Mouse (Mus musculus) CH12.LX (cell line): Measurements from ENCODE around the gene Pfdn6. TPM values are rescaled to one million over a fixed set of nuclear protein-coding genes. Genes with fewer than 3 reads are reported as not detected.
"Not testable (repeated sequence)": the region's sequence is repeated elsewhere in the genome, so short reads cannot be mapped to it uniquely, and the experiment has no call there.

ENCODE experiments used
- DNase-seq: peaks from one replicate; pipeline ENCODE4 v3.0.0-alpha.2; 2013; ENCODE audit errors: extremely low read depth
- H3K27ac ChIP-seq: 2 replicates; pipeline ENCODE4 v1.5.1; 2012; ENCODE audit warnings: low read depth, mild to moderate bottlenecking, control low read depth, moderate library complexity; ENCODE audit not compliant: insufficient read depth
- H3K27me3 ChIP-seq: replicated peaks from 2 replicates; pipeline ENCODE3; 2012; ENCODE audit warnings: inconsistent platforms
- H3K36me3 ChIP-seq, 2 experiments: replicated peaks in 1 of 2; 2 replicates each; pipeline versions ENCODE3 to v1.6.1; 2012; ENCODE audit warnings: inconsistent platforms in 1 of 2, low read length in 1 of 2, mild to moderate bottlenecking in 1 of 2, mixed read lengths in 1 of 2, moderate library complexity in 1 of 2; ENCODE audit not compliant: control insufficient read depth in 1 of 2, insufficient read depth in 1 of 2
- H3K4me1 ChIP-seq, 2 experiments: 2 replicates each; pipeline ENCODE4 v1.6.1; 2012; ENCODE audit warnings: inconsistent platforms in 1 of 2, moderate library complexity in 1 of 2; ENCODE audit not compliant: insufficient read depth in 2 of 2, control insufficient read depth in 1 of 2
- H3K4me2 ChIP-seq: 2 replicates; pipeline ENCODE4 v1.6.1; 2012; ENCODE audit warnings: low read depth, mild to moderate bottlenecking, control low read depth; ENCODE audit not compliant: poor library complexity, insufficient read depth, severe bottlenecking
- H3K4me3 ChIP-seq, 3 experiments: fragments of 150-350 bp in 1 of 3; sonication (generic) in 1 of 3; replicated peaks in 1 of 3; 2 replicates each; pipeline versions ENCODE3 to v1.5.1; 2011 to 2012; ENCODE audit warnings: low read depth in 2 of 3, low read length in 2 of 3, mild to moderate bottlenecking in 2 of 3, moderate library complexity in 2 of 3, control low read depth in 1 of 3, improper control_type of control experiment in 1 of 3, inconsistent platforms in 1 of 3, mixed read lengths in 1 of 3; ENCODE audit not compliant: poor library complexity in 1 of 3
- H3K79me2 ChIP-seq: replicated peaks from 2 replicates; pipeline ENCODE4 v1.6.1; 2012; ENCODE audit warnings: mild to moderate bottlenecking, moderate library complexity; ENCODE audit not compliant: control insufficient read depth, poor library complexity, insufficient read depth, severe bottlenecking; ENCODE audit errors: extremely low read depth
- H3K9ac ChIP-seq: 2 replicates; pipeline ENCODE4 v1.6.1; 2012; ENCODE audit warnings: low read depth, mild to moderate bottlenecking, control low read depth, moderate library complexity; ENCODE audit not compliant: insufficient read depth
- H3K9me3 ChIP-seq: replicated peaks from 2 replicates; pipeline ENCODE3; 2012; ENCODE audit warnings: low read length, inconsistent platforms, mixed read lengths
- CHD1 ChIP-seq: IDR thresholded peaks from 2 replicates; pipeline ENCODE4 v1.6.1; 2012; ENCODE audit warnings: low read depth, low read length, improper control_type of control experiment, inconsistent platforms
- CHD2 ChIP-seq: IDR thresholded peaks from 2 replicates; pipeline ENCODE4 v1.6.1; 2011; ENCODE audit warnings: low read length, improper control_type of control experiment
- CTCF ChIP-seq, 2 experiments: IDR thresholded peaks in 1 of 2; conservative IDR thresholded peaks in 1 of 2; 2 replicates each; pipeline ENCODE4 v1.5.1; 2011 to 2012; ENCODE audit warnings: low read depth in 2 of 2, low read length in 2 of 2, improper control_type of control experiment in 1 of 2, inconsistent platforms in 1 of 2, mild to moderate bottlenecking in 1 of 2, moderate library complexity in 1 of 2
- ELF1 ChIP-seq: IDR thresholded peaks from 2 replicates; pipeline ENCODE4 v1.6.1; 2014; ENCODE audit warnings: low read depth, mild to moderate bottlenecking, inconsistent platforms, low read length, improper control_type of control experiment
- EP300 ChIP-seq: IDR thresholded peaks from 2 replicates; pipeline ENCODE4 v1.6.1; 2011; ENCODE audit warnings: low read length, improper control_type of control experiment
- GABPA ChIP-seq: IDR thresholded peaks from 2 replicates; pipeline ENCODE4 v1.6.1; 2012; ENCODE audit warnings: low read depth, low read length, improper control_type of control experiment, inconsistent platforms; ENCODE audit not compliant: insufficient replicate concordance
- HCFC1 ChIP-seq: IDR thresholded peaks from 2 replicates; pipeline ENCODE4 v1.6.1; 2012; ENCODE audit warnings: low read depth, mild to moderate bottlenecking, inconsistent platforms, low read length, improper control_type of control experiment
- JUN ChIP-seq: IDR thresholded peaks from 2 replicates; pipeline ENCODE4 v1.6.1; 2011; ENCODE audit warnings: low read depth, mild to moderate bottlenecking, low read length, improper control_type of control experiment, moderate library complexity; ENCODE audit not compliant: insufficient read depth
- JUND ChIP-seq: conservative IDR thresholded peaks from 2 replicates; pipeline ENCODE4 v1.6.1; 2011; ENCODE audit warnings: low read depth, low read length, improper control_type of control experiment
- KAT2A ChIP-seq: IDR thresholded peaks from 2 replicates; pipeline ENCODE4 v1.6.1; 2012; ENCODE audit warnings: low read length, improper control_type of control experiment, inconsistent platforms; ENCODE audit not compliant: insufficient replicate concordance
- MAFK ChIP-seq: IDR thresholded peaks from 2 replicates; pipeline ENCODE4 v1.6.1; 2011; ENCODE audit warnings: low read length, improper control_type of control experiment; ENCODE audit not compliant: insufficient replicate concordance
- MAX ChIP-seq: IDR thresholded peaks from 2 replicates; pipeline ENCODE4 v1.6.1; 2011; ENCODE audit warnings: low read length, improper control_type of control experiment
- MAZ ChIP-seq: IDR thresholded peaks from 2 replicates; pipeline ENCODE4 v1.6.1; 2012; ENCODE audit warnings: low read depth, mild to moderate bottlenecking, inconsistent platforms, low read length, improper control_type of control experiment, moderate library complexity
- MEF2A ChIP-seq: IDR thresholded peaks from 2 replicates; pipeline ENCODE4 v1.6.1; 2014; ENCODE audit warnings: low read depth, mild to moderate bottlenecking, inconsistent platforms, low read length, improper control_type of control experiment, borderline replicate concordance
- MYC ChIP-seq: IDR thresholded peaks from 2 replicates; pipeline ENCODE4 v1.6.1; 2011; ENCODE audit warnings: low read depth, mild to moderate bottlenecking, improper control_type of control experiment, low read length
- NRF1 ChIP-seq: IDR thresholded peaks from 2 replicates; pipeline ENCODE4 v1.6.1; 2014; ENCODE audit warnings: low read depth, mild to moderate bottlenecking, inconsistent platforms, low read length, improper control_type of control experiment, moderate library complexity
- POLR2AphosphoS2 ChIP-seq: IDR thresholded peaks from 2 replicates; pipeline ENCODE4 v1.6.1; 2011; ENCODE audit warnings: low read depth, low read length, improper control_type of control experiment
- RAD21 ChIP-seq: IDR thresholded peaks from 2 replicates; pipeline ENCODE4 v1.6.1; 2011; ENCODE audit warnings: low read depth, mild to moderate bottlenecking, low read length, improper control_type of control experiment, moderate library complexity
- SMC3 ChIP-seq: IDR thresholded peaks from 2 replicates; pipeline ENCODE4 v1.6.1; 2011; ENCODE audit warnings: low read depth, low read length, improper control_type of control experiment
- TBP ChIP-seq: conservative IDR thresholded peaks from 2 replicates; pipeline ENCODE4 v1.6.1; 2011; ENCODE audit warnings: low read depth, low read length, improper control_type of control experiment
- UBTF ChIP-seq: IDR thresholded peaks from 2 replicates; pipeline ENCODE4 v1.6.1; 2012; ENCODE audit warnings: low read depth, mild to moderate bottlenecking, inconsistent platforms, low read length, improper control_type of control experiment, moderate library complexity
- USF1 ChIP-seq: IDR thresholded peaks from 2 replicates; pipeline ENCODE4 v1.6.1; 2014; ENCODE audit warnings: low read depth, mild to moderate bottlenecking, inconsistent platforms, low read length, improper control_type of control experiment
- USF2 ChIP-seq: conservative IDR thresholded peaks from 2 replicates; pipeline ENCODE4 v1.6.1; 2011; ENCODE audit warnings: low read depth, low read length, improper control_type of control experiment
- ZKSCAN1 ChIP-seq: IDR thresholded peaks from 2 replicates; pipeline ENCODE4 v1.6.1; 2012; ENCODE audit warnings: low read depth, inconsistent platforms, low read length, improper control_type of control experiment, borderline replicate concordance
- ZNF384 ChIP-seq: IDR thresholded peaks from 2 replicates; pipeline ENCODE4 v1.6.1; 2012; ENCODE audit warnings: low read depth, low read length, improper control_type of control experiment, inconsistent platforms
- dilution Hi-C: fragments of 300-500 bp; cut with MboI; formaldehyde crosslinking; loops from 2 replicates; pipeline ENCODE4 v1.14.3; 2020; ENCODE audit warnings: low sequenced_read_pairs; ENCODE audit not compliant: extremely low pct_unique_long_range_greater_than_20kb, extremely low pct_ligation_motif_present
- in situ Hi-C: fragments of 300-500 bp; cut with MboI; formaldehyde crosslinking; loops from 3 replicates; pipeline ENCODE4 v1.14.3; 2019; ENCODE audit warnings: low sequenced_read_pairs, low pct_ligation_motif_present, low pct_unique_long_range_greater_than_20kb, mixed read lengths
- polyA plus RNA-seq: library from polyadenylated mRNA; unstranded; fragments of >175 nt; gene quantifications from 2 replicates; pipeline ENCODE4 v1.2.1, GENCODE M21; 2012; ENCODE audit warnings: low read depth; ENCODE audit not compliant: insufficient read length
- total RNA-seq, 2 experiments: library from RNA; depleted of rRNA; stranded (reverse); fragments of 300-350 nt in 1 of 2; fragments of >200 nt in 1 of 2; gene quantifications; 2 replicates each; pipeline ENCODE4 v1.2.3; 2012 to 2014

Pfdn6 gene
- total and polyA plus RNA-seq, 3 experiments: 92.3 to 140 (median 109) TPM

- Histone ChIP-seq H3K4me1 (peaks cover 0 to 11% of the 10 kb centered on the region in 2 experiments; a peak in 1 of 4 replicates), H3K79me2 (peaks cover 27% of the 10 kb centered on the region)
- H3K9me3 ChIP-seq, H3K4me3 ChIP-seq, H3K27ac ChIP-seq, H3K36me3 ChIP-seq, DNase-seq, H3K4me2 ChIP-seq, H3K27me3 ChIP-seq, in situ Hi-C loops, dilution Hi-C loops, H3K9ac ChIP-seq: not testable (repeated sequence)
- TF ChIP-seq TBP: peak; percentile 51; the same call in 1 of the 2 replicates
- TF ChIP-seq CTCF (conservative IDR thresholded peaks at IDR 0.05 in 1 of 2, IDR thresholded peaks at IDR 0.05 in 1 of 2; ENCODE audit: low read depth in 2 of 2, low read length in 2 of 2): peak in 1 of 2 experiments; percentile 14; a peak in 1 of 4 replicates
Observed at GRCm38 (mm10) chr17:33891892-33892291, 48.3 kb downstream of the Pfdn6 start.

DNA sequence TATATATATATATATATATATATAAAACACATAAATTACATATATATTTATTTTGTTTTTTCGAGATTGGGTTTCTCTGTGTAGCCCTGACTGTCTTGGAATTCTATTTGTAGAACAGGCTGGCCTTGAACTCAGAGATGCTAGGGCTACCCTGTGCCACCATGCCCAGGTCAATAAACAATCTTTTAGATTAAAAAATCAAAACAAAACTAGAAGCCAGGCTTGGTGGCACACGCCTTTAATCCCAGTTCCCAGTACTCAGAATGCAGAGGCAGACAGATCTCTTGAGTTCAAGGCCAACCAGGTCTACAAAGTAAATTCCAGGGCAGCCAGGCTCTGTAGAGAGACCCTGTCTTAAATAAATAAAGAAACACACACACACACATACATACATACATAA, 48.8 kb downstream of the Pfdn6 start:
- TF ChIP-seq UBTF: no peak
- TF ChIP-seq TBP: no peak
- no peak for TF ChIP-seq EP300
- TF ChIP-seq CHD2: no peak
- no peak for TF ChIP-seq SMC3
- no peak for TF ChIP-seq RAD21
- TF ChIP-seq USF1: no peak
- no peak for TF ChIP-seq JUND
- TF ChIP-seq MYC: no peak
- H3K4me3 ChIP-seq: no peak overlapping the region
- H3K9me3 ChIP-seq: no peaks in the 10 kb centered on the region
- H3K9ac ChIP-seq: no peak overlapping the region
- peaks cover 3% of the 10 kb centered on the region for H3K27me3 ChIP-seq
- H3K79me2 ChIP-seq: peaks cover 27% of the 10 kb centered on the region
- DNase-seq: no peak
- in situ Hi-C loops (no loop called here), dilution Hi-C loops (no loop called here)
- H3K36me3 ChIP-seq: peaks cover 3 to 5% of the 10 kb centered on the region in 2 experiments
- no peak overlapping the region for H3K4me2 ChIP-seq
- H3K4me1 ChIP-seq: peaks cover 0 to 11% of the 10 kb centered on the region in 2 experiments; a peak in 1 of 4 replicates
- H3K27ac ChIP-seq: no peak overlapping the region

- Histone ChIP-seq H3K9ac (peak within 1 kb of the TSS; percentile 73), H3K4me2 (peak within 1 kb of the TSS; percentile 81), H3K9me3 (no peaks in the 10 kb centered on the region), H3K79me2 (peaks cover 27% of the 10 kb centered on the region), H3K4me3 (peak within 1 kb of the TSS; percentile 73 to 95 (median 73)), H3K27me3 (peaks cover 3% of the 10 kb centered on the region), H3K36me3 (peaks cover 7 to 12% of the 10 kb centered on the region in 2 experiments), H3K27ac (peak within 1 kb of the TSS; percentile 56; the same call in 1 of the 2 replicates), H3K4me1 (peaks cover 0 to 11% of the 10 kb centered on the region in 2 experiments; a peak in 1 of 4 replicates)
- peak; percentile 99 for DNase-seq
- in situ Hi-C loops (no loop called here), dilution Hi-C loops (no loop called here)
- TF ChIP-seq MAZ (no peak), JUND (no peak), NRF1 (peak; percentile 90), MAFK (0 out of 2 replicates have a peak, but pooled peaks have one; percentile 30), MYC (peak; percentile 95), HCFC1 (peak; percentile 88), USF1 (no peak), GABPA (peak; percentile 45; the same call in 1 of the 2 replicates), KAT2A (peak; percentile 82; the same call in 1 of the 2 replicates), MEF2A (peak; percentile 80; the same call in 1 of the 2 replicates), ZNF384 (no peak; the same call in 1 of the 2 replicates), CHD2 (peak; percentile 55), UBTF (no peak), CHD1 (no peak), ELF1 (peak; percentile 96), ZKSCAN1 (no peak), POLR2AphosphoS2 (no peak; the same call in 1 of the 2 replicates), JUN (no peak), USF2 (no peak), MAX (peak; percentile 93)
Observed at GRCm38 (mm10) chr17:33890533-33891059, 49.5 kb downstream of the Pfdn6 start, which contains the start of gene Kifc1. Gene Kifc1, minus strand, starts transcription at chr17:33890661.
